Mouse (Mus musculus) left cerebral cortex, adult 2 months (tissue): ENCODE results near the gene Limd2. TPM values are rescaled to one million over a fixed set of nuclear protein-coding genes. Genes with fewer than 3 reads are reported as not detected.

ENCODE experiments used
- DNase-seq, 2 experiments: peaks; one replicate each; pipeline ENCODE4 v3.0.0; 2021 to 2022; ENCODE audit warnings: low spot score in 2 of 2, mixed read lengths in 1 of 2; ENCODE audit errors: extremely low spot score in 1 of 2
- H3K27ac ChIP-seq: fragments of 200-600 bp; 2 replicates; pipeline ENCODE4 v1.8.1; 2022
- H3K4me3 ChIP-seq: fragments of 200-600 bp; 2 replicates; pipeline ENCODE4 v1.8.1; 2022
- CTCF ChIP-seq: fragments of 200-600 bp; IDR thresholded peaks from 2 replicates; pipeline ENCODE4 v1.8.1; 2022; ENCODE audit warnings: antibody characterized with exemption, mild to moderate bottlenecking, moderate library complexity
- intact Hi-C: fragments of 180-260 bp; cut with DNase I; formaldehyde crosslinking; loops from one replicate; pipeline ENCODE4 v1.15.1; 2025
- total RNA-seq, 2 experiments: library from RNA; stranded (reverse); gene quantifications; 2 replicates each; pipeline ENCODE4 v1.2.3; 2021

Gene Limd2
- total RNA-seq, 2 experiments from 2014 or later = 78.1 to 96.5 TPM

DNA sequence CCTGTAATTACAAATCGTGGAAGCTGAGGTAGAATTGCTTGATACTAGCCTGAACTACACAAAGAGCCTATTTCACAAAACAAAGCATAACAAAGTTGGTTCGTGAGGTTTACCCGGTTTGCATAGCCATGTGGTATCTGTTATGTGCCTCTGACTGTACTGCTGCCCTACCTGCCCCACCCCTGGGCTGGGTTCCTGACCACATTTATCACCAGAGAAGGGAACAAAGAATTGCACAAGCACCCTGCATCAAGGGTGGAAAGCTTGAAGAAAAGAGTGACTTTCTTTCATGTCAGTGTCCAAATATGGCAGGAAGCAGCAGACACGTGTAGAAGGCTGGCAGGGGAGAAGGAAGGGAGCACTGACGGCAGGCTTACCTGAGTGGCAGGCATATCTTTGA lies 6.8 kb upstream of the Limd2 start:
- DNase-seq = no peak
- no peak overlapping the region for H3K4me3 ChIP-seq
- TF ChIP-seq CTCF = no peak
- intact Hi-C loops = no loop called here
- H3K27ac ChIP-seq = no peak overlapping the region

DNA sequence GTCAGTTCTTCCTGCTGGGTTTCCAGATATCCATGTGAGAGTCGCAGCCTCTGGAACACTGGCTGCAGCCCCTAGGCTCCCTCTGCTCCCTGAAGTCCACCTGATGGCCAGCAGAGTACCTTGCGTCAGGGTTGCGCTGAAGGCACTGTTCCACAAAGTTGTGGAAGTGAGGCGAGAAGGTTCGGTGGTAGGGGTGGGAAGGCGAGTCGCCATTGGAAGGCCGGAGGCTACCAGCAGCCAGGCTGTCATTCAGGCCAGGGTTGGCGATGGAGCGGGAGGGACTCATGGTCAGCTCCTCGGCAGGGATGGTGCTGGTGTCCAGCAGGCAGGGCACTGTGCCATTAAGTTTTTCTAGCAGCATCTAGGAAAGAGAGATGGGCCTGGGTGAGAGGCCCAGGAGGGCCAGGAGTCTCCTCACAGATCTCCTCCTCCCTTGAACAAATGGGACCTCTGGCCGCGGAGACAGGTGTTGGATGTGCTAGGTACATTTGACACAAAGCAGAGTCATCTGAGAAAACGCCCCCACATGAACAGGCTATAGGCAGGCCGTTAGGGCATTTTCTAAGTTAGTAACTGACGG lies 4.0 kb upstream of the Limd2 start:
- Histone ChIP-seq H3K4me3 (no peak overlapping the region), H3K27ac (no peak overlapping the region)
- DNase-seq = no peak
- intact Hi-C loops = no loop called here
- no peak for TF ChIP-seq CTCF

DNA sequence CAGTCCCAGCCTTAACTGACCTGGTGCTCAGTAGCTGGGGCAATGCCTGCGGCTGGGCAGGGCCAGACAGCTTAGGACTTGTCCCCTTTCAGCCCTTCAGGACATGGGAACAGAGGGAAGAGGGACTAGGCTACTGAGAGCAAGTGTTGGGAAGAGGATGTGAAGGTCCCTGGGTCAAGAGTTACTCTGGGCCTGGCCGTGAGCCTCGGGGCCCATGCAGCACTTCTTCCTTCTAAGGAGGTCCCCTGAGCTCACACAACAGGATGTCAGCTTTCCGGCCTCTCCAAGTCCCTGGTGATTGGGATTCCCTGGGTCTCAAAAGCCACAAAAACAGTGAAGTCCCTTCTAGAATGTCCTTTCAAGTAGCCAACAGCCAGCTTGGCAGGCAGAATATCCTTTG lies 2.9 kb upstream of the Limd2 start:
- intact Hi-C loops = no loop called here
- Histone ChIP-seq H3K4me3 (no peak overlapping the region), H3K27ac (no peak overlapping the region)
- no peak for TF ChIP-seq CTCF
- DNase-seq = no peak

DNA sequence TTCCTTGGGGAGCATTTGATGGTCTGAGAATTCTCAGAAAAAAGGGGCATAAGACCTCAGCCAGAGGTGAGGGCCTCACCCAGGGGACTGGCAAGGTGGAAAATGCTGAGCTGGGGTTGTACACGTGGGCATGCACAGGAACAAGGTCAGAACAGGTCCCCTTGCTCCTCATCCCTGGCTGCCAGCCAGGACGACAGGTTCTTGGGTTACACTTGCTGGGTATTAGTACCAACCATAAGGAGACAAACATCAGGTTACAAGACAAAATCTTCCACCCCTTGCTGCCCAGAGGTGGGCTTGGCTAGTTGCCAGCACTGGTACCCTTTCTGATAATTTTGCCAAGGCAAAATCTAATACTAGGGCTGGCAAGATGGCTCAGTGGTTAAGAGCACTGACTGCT lies 1.6 kb upstream of the Limd2 start:
- no peak for TF ChIP-seq CTCF
- DNase-seq = no peak
- intact Hi-C loops = no loop called here
- Histone ChIP-seq H3K27ac (no peak overlapping the region; the same call in 1 of the 2 replicates), H3K4me3 (no peak overlapping the region)

DNA sequence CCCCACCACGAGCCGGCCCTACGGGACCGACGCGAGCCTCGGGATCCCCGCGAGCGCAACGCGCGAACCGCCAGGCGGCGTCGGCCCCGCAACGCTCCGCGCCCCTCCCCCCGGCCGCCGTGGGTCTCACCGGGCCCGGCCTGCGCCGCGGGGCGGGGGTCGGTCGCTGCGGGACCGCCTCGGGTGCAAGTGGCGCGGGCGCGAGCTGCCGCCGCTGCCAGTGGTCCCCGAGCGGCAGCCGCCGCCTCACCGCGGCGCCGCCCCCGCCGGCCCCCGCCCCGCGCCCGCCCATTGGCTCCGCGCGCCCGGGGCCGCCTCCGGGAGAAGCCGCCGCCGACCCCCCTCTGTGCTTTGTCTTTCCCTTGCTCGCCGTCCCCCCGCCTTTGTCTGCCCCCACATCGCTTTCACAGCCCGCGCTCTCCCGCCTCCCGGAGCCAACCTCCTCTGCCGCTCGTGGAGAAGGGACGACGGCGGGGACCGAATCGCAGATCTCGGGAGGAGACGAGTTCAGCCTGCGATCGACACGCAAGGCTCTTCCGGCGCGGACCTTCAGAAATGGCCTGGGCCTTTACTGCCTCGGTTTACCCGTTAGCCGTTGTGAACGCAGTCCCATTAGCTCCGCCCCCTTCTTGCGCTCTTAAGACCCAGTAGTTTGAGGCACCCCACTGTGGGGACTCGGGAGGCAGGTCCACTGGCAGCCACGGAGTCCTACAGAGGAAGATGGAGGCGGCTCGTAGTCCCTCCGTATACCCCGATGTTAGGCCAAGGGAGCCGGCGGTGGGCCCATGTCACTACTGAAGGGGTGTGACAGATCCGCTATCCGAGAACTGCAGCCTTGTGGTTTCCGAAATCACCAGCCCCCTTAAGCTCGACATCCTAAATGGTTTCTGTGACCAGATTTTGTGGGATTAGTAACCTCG lies 479 bp downstream of the Limd2 start:
- DNase-seq = peak; percentile 83 to 86
- Histone ChIP-seq H3K4me3 (peak overlapping the region; percentile 75), H3K27ac (peak overlapping the region; percentile 99)
- intact Hi-C loops = loop anchor here (1.0 to 2.0 kb wide), 3 partner anchors 33 to 75 kb away; partner anchors contain the start of genes Ccdc47, Ddx42 and Map3k3
- peak; percentile 26 for TF ChIP-seq CTCF

DNA sequence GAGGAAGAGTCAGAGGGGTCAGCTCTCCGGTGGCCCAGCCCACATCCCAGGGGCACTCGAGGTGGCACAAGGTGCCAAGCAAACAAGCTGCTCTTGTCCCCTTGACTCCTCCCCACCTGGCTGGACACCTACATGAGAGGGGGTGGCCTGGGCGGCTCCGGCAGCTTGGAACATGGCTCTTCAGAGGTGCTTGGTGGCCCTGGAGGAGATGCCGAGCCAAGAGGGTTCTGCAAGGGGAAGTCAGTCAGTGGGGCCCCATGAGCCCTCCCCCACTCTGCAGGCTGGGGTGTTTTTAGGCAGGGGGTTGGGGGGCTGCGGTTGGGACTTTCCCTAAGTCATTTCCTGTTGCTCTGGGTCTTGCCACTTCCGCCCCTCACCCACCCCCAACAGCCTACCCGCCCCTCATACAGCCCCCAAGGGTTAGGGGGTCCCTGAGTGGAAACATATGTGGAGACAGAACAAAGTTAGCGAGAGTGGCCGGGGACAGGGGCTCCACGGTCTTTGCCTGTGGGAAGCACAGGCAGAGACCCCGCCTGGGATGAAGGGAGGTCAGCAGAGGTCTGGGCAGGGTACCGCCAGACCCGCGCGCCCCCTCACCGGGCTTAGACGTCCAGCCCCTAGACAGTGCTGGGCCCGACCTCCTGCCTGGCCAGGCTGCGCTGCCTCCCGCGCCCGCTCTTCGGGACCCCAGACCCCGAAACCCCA lies 1.3 kb downstream of the Limd2 start:
- Histone ChIP-seq H3K4me3 (peak overlapping the region; percentile 75), H3K27ac (peak overlapping the region; percentile 99)
- intact Hi-C loops = no loop called here
- TF ChIP-seq CTCF = no peak
- DNase-seq = peak; percentile 46 to 54

DNA sequence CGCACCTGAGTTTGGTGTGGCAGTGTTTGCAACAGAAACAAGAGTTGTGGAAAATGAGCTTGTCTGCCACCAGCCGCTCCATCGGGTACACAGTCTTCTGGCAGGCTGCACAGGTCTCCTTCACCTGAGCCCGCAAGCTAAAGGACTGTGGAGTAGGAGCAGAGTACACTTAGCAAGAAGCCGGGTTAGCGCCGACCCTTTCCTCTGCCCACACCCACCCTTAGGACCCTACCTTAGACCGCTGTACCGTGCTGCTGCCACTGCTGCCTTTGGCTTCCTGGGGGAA lies 1.8 kb downstream of the Limd2 start:
- no peak for TF ChIP-seq CTCF
- intact Hi-C loops = no loop called here
- DNase-seq = no peak
- H3K27ac ChIP-seq = peak overlapping the region; percentile 99
- H3K4me3 ChIP-seq = peak overlapping the region; percentile 75

GRCm38 (mm10) chr11:106158081-106158929 lies 2.4 kb downstream of the Limd2 start:
- Histone ChIP-seq H3K4me3 (peak overlapping the region; percentile 75), H3K27ac (peak overlapping the region; percentile 99)
- peak; percentile 41 to 48 for DNase-seq
- TF ChIP-seq CTCF = peak; percentile 60
- intact Hi-C loops = no loop called here

DNA sequence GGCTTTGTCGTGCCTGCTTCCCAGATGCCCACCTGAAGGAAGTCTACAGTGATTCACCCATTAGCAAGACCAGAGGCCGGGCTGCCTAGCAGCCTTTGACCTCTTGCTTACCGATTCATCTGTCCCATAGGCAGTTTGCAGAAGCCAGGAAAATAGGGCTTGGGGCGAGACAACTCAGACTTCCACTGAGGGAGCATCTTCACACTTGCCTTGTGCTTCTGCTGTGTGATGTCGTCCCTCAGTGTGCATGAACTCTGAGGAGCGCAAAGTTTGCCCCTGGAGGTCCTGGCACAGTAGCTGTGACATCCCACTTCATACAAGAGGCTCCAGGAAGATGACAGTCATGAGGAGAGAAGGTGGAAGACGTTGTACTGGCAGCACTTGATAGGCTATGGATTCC lies 3.5 kb downstream of the Limd2 start:
- intact Hi-C loops = no loop called here
- no peak overlapping the region for H3K4me3 ChIP-seq
- TF ChIP-seq CTCF = no peak
- H3K27ac ChIP-seq = peak overlapping the region; percentile 99
- DNase-seq = no peak

DNA sequence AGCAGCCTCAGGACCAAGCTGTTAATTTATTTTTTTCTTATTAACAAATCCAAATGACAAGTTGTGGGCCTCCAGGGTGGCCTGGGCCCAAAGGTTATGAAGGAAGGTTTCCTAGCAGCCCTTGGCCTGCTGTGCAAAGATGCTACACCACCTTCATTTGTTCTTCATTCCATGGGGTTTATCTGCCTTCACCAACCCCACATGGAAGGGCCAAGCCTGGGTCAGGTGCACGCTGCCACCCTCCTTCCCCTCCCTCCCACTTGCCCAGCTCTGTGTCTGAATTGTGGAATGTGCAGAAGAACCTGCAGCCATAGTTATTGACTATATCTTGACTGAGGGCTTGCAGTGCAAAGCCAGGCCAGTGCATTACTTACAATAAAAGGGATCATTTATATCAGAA lies 4.4 kb downstream of the Limd2 start:
- no peak for TF ChIP-seq CTCF
- Histone ChIP-seq H3K27ac (peak overlapping the region; percentile 32; the same call in 1 of the 2 replicates), H3K4me3 (no peak overlapping the region)
- DNase-seq = no peak
- intact Hi-C loops = no loop called here

- peak overlapping the region; percentile 50; the same call in 1 of the 2 replicates for H3K27ac ChIP-seq
- no peak for DNase-seq
- H3K4me3 ChIP-seq = no peak overlapping the region
- intact Hi-C loops = no loop called here
- TF ChIP-seq CTCF = no peak
Observed at GRCm38 (mm10) chr11:106155761-106156160, 4.9 kb downstream of the Limd2 start.
